11 mouse cellular contexts compared by ENCODE assay signal in the genomic region with DNA sequence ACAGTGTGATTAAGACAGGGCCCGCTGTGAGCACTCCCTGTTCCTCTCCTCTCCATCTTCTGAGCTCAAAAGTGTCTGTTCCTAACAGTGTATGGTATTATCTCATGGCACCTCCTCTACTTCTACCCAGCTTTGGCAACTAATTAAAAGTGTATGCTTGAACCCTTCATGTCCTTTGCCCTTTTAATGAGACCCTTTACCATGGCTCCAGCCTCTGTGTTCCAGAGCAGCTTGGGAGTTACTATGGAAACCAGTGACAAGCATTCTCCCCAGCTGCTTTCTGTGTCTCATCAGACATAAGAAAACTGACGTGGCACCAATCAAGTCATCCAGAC.
A peak's percentile ranks its signal among the peaks of the same experiment; 100 is the strongest.
DNase-seq lines count a peak whose midpoint lies in the region; ATAC-seq lines count a peak whose summit lies in the region.
"Had no signal": no experiment of that assay in that cellular context is flagged by ENCODE, and none has a peak within 500 bp of the region (broad histone marks: within the 10 kb centered on the region; RNA-seq: fewer than 3 reads in every experiment).

No protein-coding gene starts in this region.

- H3K27ac ChIP-seq in embryonic facial prominence, embryonic 11.5 days (replicated peaks; ENCODE audit: low read depth, low read length) = no peak overlapping the region
- no peak overlapping the region for H3K27ac ChIP-seq in hindbrain, embryonic 11.5 days (ENCODE audit: low read depth, low read length)
- peak overlapping the region; percentile 71 for H3K27ac ChIP-seq in midbrain, embryonic 13.5 days
- no peak overlapping the region for H3K27ac ChIP-seq in liver, embryonic 12.5 days
- H3K27ac ChIP-seq: liver, embryonic 14.5 days had no signal

- ATAC-seq in embryonic facial prominence, embryonic 11.5 days (replicated peaks; ENCODE audit: insufficient number of reproducible peaks, low FRiP score, low TSS enrichment, low read depth) = no peak; the same call in 1 of the 2 replicates
- ATAC-seq in hindbrain, embryonic 11.5 days (ENCODE audit: low FRiP score) = peak; percentile 57
- ATAC-seq in midbrain, embryonic 13.5 days = peak; percentile 84
- ATAC-seq in liver, embryonic 12.5 days = no peak

- no peaks in the 10 kb centered on the region for H3K4me1 ChIP-seq in embryonic facial prominence, embryonic 11.5 days (ENCODE audit: control insufficient read depth, insufficient read depth, low read length)
- no peaks in the 10 kb centered on the region for H3K4me1 ChIP-seq in hindbrain, embryonic 11.5 days (replicated peaks; ENCODE audit: control insufficient read depth, insufficient read depth, low read length)
- H3K4me1 ChIP-seq in midbrain, embryonic 13.5 days (replicated peaks) = peaks cover 6% of the 10 kb centered on the region
- no peaks in the 10 kb centered on the region for H3K4me1 ChIP-seq in liver, embryonic 12.5 days

- H3K36me3 ChIP-seq in embryonic facial prominence, embryonic 11.5 days (replicated peaks; ENCODE audit: control insufficient read depth, insufficient read depth, low read depth, low read length) = no peaks in the 10 kb centered on the region
- no peaks in the 10 kb centered on the region for H3K36me3 ChIP-seq in hindbrain, embryonic 11.5 days (ENCODE audit: control insufficient read depth, insufficient read depth, low read length)
- H3K36me3 ChIP-seq in midbrain, embryonic 13.5 days = no peaks in the 10 kb centered on the region
- no peaks in the 10 kb centered on the region for H3K36me3 ChIP-seq in liver, embryonic 12.5 days

- WGBS in embryonic facial prominence, embryonic 11.5 days = 37% methylated on average over 2 of the region's 2 CpGs
- 32% methylated on average over 2 of the region's 2 CpGs for WGBS in hindbrain, embryonic 11.5 days
- 16% methylated on average over 2 of the region's 2 CpGs for WGBS in midbrain, embryonic 13.5 days
- WGBS in liver, embryonic 12.5 days (ENCODE audit: insufficient replicate concordance) = 73% methylated on average over 2 of the region's 2 CpGs

- DNase-seq in embryonic facial prominence, embryonic 11.5 days (ENCODE audit: low spot score) = peak; percentile 44
- peak; percentile 51 for DNase-seq in hindbrain, embryonic 11.5 days (ENCODE audit: low spot score)
- peak; percentile 79 for DNase-seq in retina, postnatal 1 day
- no peak for DNase-seq in yolk sac, embryonic 10.5 days (ENCODE audit: low spot score)
- DNase-seq in urinary bladder, postnatal 4 days (ENCODE audit: low spot score in 2 of 2) = no peak
- DNase-seq: cerebellum, postnatal 25 days; spleen, adult 18-20 months; thymus, adult 2 months had no signal

- H3K9ac ChIP-seq in embryonic facial prominence, embryonic 11.5 days (replicated peaks; ENCODE audit: low read length) = no peak overlapping the region
- no peak overlapping the region for H3K9ac ChIP-seq in hindbrain, embryonic 11.5 days (ENCODE audit: low read depth, low read length)
- no peak overlapping the region for H3K9ac ChIP-seq in midbrain, embryonic 13.5 days (replicated peaks)
- no peak overlapping the region for H3K9ac ChIP-seq in liver, embryonic 12.5 days
- H3K9ac ChIP-seq: liver, embryonic 14.5 days had no signal

- no peaks in the 10 kb centered on the region for H3K27me3 ChIP-seq in embryonic facial prominence, embryonic 11.5 days (ENCODE audit: control insufficient read depth, insufficient read depth, low read length)
- no peaks in the 10 kb centered on the region for H3K27me3 ChIP-seq in hindbrain, embryonic 11.5 days (ENCODE audit: control insufficient read depth, insufficient read depth, low read length)
- no peaks in the 10 kb centered on the region for H3K27me3 ChIP-seq in midbrain, embryonic 13.5 days
- no peaks in the 10 kb centered on the region for H3K27me3 ChIP-seq in liver, embryonic 12.5 days (replicated peaks)

- no peaks in the 10 kb centered on the region for H3K9me3 ChIP-seq in embryonic facial prominence, embryonic 11.5 days (replicated peaks; ENCODE audit: control insufficient read depth, low read length)
- no peaks in the 10 kb centered on the region for H3K9me3 ChIP-seq in hindbrain, embryonic 11.5 days (ENCODE audit: control insufficient read depth, low read length)
- no peaks in the 10 kb centered on the region for H3K9me3 ChIP-seq in midbrain, embryonic 13.5 days
- H3K9me3 ChIP-seq in liver, embryonic 12.5 days (replicated peaks) = no peaks in the 10 kb centered on the region

- no peak overlapping the region for H3K4me2 ChIP-seq in embryonic facial prominence, embryonic 11.5 days (ENCODE audit: low read depth, low read length)
- H3K4me2 ChIP-seq in hindbrain, embryonic 11.5 days (replicated peaks; ENCODE audit: low read depth, low read length) = no peak overlapping the region
- H3K4me2 ChIP-seq in midbrain, embryonic 13.5 days (replicated peaks) = no peak overlapping the region
- no peak overlapping the region for H3K4me2 ChIP-seq in liver, embryonic 12.5 days

- H3K4me3 ChIP-seq in embryonic facial prominence, embryonic 11.5 days (ENCODE audit: low read depth, low read length) = no peak overlapping the region
- H3K4me3 ChIP-seq in hindbrain, embryonic 11.5 days (ENCODE audit: low read depth, low read length) = no peak overlapping the region
- no peak overlapping the region for H3K4me3 ChIP-seq in midbrain, embryonic 13.5 days (replicated peaks)
- no peak overlapping the region for H3K4me3 ChIP-seq in liver, embryonic 12.5 days

Comparison
In these comparisons a context has a peak if more than half of its experiments do, and no peak if none do; other contexts are left out.
1. ATAC-seq: peak in hindbrain, embryonic 11.5 days (single experiment) and midbrain, embryonic 13.5 days (single experiment); none in embryonic facial prominence, embryonic 11.5 days (single experiment) and liver, embryonic 12.5 days (single experiment).
2. DNase-seq: peak in embryonic facial prominence, embryonic 11.5 days (single experiment), hindbrain, embryonic 11.5 days (single experiment) and retina, postnatal 1 day (single experiment); none in yolk sac, embryonic 10.5 days (single experiment) and urinary bladder, postnatal 4 days (0 of 2).